Mouse (Mus musculus): Measurements from ENCODE around the gene Slc25a28.

Slc25a28 gene

DNA sequence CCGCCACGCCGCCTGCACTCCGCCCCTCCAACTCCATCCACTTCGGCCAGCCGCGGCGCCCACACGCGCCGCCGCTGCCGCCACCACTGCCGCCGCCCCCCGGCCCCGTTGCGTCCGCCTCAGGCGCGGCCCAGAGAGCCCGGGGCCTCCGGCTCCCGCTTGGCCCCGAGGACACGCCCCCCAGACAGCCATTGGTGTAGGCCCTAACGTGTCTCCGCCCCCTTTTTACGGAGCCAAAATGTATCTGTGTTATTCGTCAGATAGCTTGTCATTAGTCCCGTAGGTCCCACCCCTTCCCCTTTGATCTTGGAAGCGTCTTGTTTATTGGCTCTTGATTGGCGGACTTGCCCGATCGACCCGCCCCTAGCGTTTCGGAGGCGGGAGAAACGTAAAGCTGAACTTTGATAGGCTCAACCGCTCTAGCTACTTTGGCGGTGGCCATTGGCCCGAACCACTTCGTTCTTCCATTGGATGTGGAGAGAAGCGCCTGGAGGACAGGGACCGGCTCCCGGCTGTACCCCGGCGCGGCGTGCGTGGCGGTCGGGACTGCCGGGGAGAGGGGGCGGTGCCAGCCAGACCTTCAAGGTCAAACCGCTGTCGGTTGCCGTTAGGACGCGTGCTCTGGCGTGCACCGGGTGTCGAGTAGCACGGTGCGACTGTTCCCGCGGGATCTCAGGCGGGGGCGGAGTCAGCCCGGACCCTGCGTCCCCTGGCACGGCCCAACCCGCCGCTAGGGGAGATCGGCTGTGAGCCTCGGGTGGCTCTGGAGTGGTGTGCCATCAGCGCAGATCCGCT lies at the start of gene Slc25a28:
TSS of gene Slc25a28 (minus strand) at position 152 of the 795 bp plus-strand sequence.
- DNase-seq: peak; percentile 99

DNA sequence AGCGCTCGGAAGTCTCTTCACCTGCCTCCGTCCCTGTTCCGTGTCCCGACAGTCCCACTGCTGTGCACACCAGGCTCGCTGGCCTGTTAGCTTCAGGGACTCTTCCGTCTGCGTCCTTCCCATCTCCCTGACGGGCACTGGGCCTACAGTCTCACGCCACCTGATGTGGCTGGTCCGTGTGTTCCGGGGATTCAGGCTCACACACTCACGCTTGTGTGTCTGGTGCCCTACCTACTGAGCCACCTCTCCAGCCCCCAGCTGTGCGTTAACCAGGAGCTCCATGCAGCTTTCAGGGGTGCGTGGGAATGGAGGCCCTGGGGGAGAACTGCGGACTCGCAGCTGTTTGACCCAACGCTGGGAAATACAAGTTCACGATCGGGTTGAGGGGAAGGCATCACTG lies 49.5 kb upstream of the Slc25a28 start:
- no peak for DNase-seq

DNA sequence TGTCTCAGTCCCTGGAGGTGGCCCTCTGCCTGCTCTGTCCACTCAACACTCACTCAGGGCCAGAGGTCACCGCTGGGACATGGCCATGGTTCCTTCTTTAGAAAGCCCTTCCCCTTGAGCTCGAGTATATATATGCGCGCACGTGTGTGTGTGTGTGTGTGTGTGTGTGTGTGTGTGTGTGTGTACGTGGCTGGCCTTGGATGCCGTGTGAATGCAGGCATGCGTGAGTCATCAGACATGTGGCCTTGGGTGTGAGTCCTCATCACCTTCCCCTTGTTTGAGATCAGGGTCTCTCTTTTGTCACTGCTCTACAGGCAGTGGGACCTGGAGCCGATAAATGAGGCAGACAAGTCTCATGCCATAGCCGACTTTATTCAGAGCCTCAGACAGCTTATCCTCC lies 48.8 kb upstream of the Slc25a28 start:
- DNase-seq: peak; percentile 27

DNA sequence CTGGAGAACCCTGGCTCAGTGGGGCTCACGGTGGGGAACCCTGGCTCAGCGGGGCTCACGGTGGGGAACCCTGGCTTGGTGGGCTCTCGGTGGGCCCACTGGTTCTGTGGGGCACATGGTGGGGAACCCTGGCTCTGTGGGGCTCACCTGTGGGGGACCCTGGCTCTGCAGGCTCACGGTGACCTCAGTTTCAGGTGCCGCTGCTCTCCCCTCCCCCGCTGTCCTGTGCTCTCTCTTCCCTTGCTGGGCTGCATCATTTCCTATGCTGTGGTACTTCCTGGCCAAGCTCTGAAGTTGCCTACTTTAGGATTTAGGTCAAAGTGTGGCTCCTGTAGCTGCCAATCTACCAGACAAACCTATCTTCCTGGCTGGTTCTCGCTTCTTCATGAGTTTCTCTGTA lies 48.2 kb upstream of the Slc25a28 start:
- DNase-seq: peak; percentile 83

DNA sequence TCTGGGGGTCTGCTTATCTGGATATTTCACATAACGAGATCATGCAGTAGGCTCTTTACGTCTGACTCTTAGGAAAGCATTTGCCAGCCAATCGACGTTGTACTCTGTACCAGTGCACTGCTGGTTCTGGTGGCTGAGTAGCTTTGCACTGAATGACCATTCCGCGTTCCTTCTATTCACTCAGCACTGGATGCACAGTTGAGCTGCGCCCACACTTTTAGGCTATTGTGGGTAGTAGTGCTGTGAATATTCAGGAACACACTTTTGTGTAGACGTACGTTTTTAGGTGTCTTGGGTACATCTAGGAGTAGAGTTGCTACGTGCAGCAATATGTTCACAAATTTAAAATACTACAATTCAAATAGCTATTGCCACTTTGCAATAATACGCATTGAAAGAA lies 45.4 kb upstream of the Slc25a28 start:
- no peak for DNase-seq

DNA sequence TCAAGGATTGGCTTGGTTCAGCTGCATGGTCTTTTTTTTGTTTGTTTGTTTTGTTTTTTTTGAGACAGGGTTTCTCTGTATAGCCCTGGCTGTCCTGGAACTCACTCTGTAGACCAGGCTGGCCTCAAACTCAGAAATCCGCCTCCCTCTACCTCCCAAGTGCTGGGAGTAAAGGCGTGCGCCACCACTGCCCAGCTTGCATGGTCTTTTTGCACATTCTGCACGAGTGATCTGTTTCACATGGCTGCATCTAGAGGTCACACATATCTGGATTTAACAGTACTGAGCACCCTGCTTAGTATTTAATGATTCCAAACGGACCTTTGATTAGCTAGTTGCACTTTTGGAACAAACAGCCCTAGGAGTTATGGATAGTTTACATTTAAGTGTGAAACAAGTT lies 37.3 kb upstream of the Slc25a28 start:
- DNase-seq: no peak

DNA sequence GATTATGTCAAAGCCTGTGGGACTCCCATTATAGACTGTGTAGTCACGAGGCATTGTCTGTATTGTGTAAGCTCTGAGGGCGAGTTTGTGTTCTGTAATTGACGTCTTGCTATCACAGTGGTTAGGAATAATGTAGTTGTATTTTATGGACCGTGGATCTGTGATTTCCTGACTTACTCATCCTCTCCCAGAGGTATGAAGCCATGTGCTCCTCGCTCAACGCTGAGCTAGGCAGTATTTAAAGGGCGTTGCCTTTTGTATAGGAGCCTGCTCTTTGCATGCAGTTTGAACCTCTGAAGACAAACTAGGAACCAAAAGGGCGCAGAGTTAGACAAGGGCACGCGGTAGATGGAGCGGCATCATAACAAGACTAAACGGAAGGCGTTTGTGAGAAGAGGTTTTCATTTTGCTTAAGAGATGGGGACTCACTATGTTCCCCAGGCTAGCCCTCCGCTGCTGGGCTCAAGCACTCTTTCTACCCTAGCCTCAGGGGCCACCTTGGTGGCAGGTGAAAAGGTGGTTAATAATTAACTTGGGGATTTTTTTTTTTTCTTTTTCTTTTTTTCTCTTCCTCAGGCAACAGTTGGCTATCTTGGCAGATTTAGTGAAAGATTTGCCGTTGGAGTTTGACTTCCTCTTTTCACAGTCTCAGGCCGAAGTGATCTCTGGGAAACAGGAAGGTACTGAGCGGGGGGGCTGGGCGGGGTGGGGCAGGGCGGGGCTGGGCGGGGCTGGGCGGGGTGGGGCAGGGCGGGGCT lies 36.7 kb upstream of the Slc25a28 start:
- peak; percentile 47 for DNase-seq

DNA sequence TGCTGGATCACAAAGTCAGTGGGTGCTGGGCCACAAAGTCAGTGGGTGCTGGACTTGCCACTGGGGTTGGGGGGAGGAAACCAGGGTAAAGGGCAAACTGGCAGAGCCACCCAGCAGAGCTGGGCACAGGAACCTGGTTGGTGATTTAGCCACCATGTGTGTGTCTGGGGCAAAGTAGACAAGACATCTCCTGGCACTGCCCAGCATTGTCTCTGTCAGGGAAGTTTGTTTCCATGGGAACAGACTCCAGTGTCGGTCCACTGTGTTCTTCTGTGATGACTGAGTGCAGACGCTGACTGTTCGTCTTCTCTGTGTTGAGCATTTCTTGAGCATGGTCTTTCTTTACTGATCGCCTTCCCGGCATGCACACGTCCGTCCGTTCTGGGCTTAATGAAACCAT lies 34.6 kb upstream of the Slc25a28 start:
- no peak for DNase-seq

DNA sequence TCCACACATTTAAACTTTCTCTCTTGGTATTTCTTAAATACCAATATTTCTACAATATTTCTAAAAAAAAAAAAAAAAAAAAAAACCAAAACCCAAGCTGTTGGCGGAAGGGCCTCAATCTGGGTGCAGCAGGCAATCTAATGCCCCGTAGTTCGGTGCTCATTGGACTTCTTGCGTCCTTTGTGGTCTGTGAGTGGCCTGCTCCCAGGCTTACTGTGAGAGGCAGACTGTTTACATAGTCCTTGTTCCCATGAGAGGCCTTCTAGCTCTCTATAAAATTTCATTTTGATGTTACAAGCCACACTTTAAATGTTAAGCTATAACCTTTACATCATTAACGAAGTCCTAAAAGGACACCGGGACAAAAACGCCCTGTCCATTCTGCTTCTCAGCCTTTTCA lies 33.5 kb upstream of the Slc25a28 start:
- DNase-seq: no peak

DNA sequence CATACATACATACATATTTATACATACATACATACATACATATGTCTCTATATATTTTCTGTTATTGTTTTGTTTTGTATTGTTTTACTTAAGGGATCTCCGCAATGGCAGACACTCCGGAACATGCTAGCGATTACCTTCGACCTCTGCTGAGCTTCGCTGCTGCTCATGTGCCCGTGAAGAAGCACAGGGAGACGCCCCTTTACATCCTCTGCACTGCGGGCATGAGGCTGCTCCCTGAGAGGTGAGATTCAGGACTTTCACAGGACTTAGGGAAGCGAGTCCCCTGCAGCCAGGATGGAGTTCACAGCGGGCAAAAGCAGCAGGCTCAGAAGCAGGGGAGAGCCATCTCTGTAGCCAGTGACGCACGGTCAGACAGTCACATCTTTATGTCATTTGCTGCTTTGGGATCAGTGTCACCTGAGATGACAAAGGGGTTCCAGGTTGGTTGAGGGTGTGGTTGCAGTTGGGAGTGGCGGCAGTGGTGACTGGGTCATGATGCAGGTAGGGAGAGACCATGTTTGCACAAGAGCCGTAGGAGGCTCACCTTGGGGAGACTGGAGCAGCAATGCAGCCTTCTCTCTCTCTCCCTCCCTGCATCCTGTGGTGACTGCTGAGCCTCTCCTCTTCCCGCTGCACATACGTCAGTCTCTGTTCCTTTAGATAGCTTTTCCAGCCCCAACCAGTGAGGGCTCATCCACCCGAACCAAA lies 30.3 kb upstream of the Slc25a28 start:
- DNase-seq: no peak

DNA sequence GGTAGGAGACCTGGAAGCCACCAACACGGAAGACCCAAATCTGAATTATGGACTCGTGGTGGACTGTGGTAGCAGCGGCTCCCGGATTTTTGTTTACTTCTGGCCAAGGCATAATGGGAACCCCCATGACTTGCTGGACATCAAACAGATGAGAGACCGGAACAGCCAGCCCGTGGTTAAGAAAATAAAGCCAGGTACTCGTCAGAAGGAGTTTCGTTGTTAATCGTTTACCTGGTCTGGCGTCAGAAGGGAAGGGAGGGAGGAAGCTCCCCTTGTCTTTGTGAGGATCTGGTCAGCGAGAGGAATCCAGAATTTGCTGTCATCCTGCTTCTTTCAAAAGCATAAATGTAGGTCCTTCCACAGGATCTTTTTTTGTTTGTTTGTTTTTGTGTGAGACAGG lies 29.5 kb upstream of the Slc25a28 start:
- no peak for DNase-seq

DNA sequence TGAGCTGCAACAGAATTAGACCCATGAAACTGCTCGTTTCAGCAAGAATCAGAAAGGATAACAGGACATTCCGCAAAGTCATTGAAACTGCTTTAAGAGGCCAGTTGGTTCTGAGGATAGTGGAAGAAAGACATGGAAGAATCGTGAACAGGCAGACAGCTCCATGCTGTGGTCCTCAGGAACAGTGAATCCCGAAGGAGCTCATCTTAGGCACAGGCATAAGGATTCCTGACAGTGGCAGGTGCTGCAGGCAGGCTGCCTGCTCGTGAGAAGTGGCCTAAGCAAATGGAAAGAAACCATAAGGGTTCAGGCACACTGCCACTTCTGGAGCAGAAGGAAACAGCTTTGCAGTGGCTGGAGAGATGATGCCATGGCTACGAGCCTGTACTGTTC lies 25.1 kb upstream of the Slc25a28 start:
- no peak for DNase-seq

DNA sequence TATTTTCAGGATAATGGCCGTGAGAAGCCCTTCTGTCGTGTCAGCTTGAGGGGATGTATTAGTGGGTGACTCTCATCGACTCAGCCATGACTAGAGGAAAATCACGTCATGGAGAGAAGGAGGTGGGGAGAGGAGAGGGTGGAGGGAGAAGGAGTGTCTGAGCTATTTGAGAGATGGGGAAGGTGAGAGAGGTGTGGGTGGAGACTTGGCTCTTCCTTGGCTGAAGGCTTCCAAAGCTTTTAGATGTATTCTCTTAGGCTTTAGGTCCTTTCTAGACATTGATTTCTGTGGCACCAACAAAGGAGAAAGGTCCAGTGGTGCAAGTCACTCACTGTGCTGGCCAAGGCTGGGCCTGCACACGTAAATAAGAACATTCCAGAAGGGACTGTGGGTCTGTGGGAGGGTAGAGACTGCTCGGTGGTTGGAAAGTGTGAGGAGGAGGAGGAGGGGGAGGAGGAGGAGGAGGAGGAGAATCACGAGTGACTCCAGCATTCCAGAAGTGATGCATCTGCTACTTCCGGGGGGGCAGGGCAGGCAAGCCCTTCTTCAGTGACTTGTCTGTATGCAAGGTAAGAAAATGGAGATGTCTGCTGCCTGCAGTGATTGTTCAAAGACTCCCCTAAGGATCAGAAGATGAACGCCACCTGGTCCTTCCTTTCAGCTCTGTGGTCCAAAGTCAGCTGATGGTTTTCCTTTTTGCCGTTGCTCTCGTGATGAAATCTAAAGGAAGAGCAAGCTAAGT lies 24.5 kb upstream of the Slc25a28 start:
- DNase-seq: no peak

DNA sequence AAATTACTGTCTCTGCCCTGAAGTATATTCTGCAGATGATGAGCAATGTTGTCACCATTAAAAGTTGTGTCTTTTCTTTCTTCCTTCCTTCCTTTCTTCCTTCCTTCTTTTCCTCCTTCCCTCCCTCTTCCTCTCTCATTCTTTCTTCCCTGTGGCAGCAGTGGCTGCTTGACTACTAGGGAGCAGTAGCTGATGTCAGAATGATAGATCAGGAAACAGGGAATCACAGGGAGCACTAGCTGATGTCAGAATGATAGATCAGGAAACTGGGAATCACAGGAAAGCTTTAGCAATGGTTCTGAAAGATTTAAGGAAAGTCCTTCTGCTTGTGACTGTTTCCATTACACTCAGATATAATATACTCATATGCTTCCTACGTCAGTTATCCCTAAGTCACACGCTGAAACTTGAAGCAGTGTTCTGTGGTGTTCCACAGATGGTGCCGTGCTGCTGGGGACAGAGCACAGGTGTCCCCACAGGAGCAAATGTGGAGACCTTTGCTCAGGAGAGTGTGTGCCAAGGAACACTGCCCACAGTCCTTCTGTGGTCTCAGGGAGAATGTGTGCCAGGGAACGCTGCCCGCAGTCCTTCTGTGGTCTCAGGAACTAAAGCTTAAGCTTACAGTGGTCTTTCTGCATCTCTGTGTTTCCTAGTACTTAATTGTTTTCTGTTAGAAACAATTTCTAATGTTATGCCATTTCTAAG lies 23.1 kb upstream of the Slc25a28 start:
- no peak for DNase-seq

DNA sequence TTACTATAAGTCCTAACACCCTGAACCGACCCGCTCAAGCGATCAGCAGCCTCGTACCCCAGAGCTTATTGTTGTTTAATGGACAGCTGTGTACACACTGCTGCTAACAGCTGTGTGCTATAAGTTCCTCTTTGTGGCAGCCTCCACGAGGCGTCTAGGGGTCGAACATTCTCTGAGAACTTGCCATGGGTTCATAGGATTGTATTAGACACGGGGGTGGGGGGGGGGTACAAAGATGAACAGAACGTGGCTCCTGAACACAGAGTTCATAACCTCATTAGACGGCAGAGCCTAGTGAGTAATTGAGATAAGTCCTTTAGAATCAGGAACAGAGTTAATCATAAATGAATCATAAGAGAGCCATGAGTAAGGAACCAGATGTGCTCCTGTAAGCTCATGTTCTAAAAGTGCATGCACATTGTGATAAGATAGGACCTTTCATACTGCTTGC lies 20.9 kb upstream of the Slc25a28 start:
- DNase-seq: no peak

DNA sequence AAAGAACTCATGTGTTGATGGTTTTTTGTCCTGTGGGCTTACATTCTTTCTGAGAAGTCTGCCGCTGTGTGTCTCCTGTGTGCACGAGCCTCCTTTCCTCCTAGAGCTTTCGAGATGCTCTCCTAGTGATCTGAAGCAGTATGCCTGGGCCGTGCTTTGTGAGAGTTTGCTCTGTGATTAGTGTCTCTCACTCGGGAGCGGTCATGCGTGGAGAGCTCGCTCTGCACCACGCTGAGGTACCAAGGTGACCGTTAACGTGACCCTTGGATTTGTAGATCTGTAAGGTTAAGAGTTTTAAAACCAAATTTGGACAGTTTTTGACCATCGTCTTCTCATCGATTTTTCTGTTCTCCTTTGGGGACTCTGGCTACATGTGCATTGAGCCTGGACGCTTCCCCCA lies 18.1 kb upstream of the Slc25a28 start:
- DNase-seq: no peak

DNA sequence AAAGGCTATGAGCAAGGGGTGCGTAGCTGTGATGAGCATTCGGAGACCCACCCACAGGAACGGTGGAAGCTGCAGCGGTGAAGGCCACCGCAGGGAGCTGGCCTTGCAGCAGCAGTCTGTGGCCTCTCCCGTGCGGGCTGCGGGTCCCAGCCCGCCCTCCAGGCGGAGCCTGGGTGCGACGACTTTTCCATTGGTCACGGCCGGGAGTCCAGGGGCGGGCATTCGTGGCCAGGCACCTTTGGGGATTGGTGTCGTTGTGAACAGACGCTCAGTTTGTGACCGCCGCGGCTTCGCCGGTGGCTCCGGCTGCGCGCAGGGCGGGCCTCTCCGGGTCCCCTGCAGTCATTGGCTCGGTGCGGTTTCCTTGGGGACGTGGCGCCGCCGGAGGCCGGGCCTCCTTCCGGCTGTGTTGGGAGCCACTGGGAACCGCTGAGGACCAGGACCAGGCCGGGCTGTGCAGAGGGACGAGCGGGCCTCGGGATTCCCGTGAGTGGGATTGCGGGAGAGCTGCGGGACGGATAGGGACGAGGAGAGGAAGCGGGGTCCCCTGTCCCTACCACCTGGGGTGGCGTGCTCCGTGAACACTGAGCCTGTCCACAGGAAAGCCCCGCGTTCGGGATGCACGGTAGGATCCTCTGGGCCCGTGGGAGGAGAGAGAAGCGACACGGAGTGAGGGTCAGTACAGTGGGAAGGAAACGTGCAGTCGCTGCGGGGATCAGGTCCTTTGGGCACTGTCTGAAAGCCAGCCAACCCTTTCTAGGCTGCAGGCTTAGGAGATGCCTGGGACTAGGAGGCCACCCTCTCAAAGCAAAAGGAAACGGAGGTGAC lies 15.0 kb upstream of the Slc25a28 start, which contains the start of gene Entpd7:
TSS of gene Entpd7 (plus strand) at position 254 of the 828 bp plus-strand sequence.
- peak; percentile 94 for DNase-seq

DNA sequence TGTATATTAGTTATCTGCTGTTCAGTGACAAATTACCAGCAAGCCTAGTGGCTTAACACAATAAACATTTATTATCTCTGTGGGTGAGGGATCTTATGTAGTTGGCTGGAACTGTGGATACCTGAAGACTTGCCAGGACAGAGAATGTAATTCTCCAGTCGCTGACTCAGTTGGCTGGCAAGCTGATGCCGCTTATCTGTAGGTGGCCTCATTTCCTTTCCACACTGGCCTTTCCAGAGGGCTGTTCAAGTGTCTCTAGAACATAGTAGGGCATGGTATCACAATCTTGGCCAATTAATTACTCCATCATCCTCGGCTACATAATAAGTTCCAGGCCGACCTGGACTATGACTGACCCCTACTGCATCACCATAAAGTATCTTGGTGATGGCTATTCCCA lies 6.9 kb upstream of the Slc25a28 start:
- no peak for DNase-seq

DNA sequence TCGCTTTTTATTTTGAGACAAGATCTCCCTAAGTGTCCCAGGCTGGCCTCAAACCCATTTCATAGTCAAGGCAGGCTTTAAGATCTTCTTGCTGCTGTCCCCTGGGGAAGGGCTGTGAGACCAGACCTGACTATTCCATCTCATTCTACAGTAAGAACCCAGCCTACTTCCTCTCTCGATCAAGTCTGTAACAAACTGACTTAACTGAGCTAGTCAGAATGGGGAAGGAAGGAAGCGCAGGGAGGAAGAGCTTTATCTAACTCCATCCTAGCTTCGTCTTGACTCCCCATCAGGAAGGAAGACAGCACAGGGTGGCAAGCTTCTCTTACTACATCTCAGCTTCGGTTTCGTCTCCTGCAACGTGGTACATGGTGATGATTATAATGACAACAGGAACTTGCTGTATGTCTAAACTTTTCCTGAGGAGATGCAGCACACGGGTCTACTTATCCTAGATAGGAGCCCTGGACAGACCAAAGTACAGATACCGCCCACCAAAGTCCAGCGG lies 4.8 kb upstream of the Slc25a28 start:
- no peak for DNase-seq

DNA sequence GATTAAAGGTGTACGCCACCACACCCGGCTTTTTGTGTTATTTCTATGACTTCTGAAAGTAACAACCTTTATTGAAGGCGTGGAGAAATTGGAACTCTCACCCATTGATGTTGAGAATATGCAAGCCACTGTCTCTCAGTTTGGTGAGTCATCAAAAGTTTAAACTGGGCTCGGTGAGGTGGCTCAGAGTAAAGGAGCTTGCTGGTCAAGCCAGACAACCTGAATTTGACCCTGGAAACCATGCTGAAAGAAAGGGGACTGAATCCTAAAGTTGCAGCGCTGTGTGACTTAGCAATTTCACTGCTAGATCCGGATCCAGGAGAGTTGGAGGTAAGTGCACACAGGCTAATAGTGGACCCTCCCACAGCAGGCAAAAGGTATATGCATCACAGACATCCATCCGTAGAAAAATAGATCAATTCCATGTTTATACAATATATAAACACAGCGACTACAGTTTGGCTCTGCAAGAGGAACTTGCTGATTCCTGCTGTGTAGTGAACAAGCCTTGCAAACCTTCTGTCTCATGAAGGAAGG lies 3.9 kb upstream of the Slc25a28 start:
- DNase-seq: no peak
